Mouse (Mus musculus) heart, postnatal 0 days (tissue): ENCODE measurements around the gene Serpina5. TPM values are rescaled to one million over a fixed set of nuclear protein-coding genes. Genes with fewer than 3 reads are reported as not detected.

Experiments
- ATAC-seq: fragments of 200-750 bp; cut with Nextera tagmentation; 2 replicates; pipeline ENCODE4 v1.8.0; 2017; ENCODE audit warnings: low read depth, moderate number of reproducible peaks, moderate library complexity; ENCODE audit not compliant: insufficient read depth
- DNase-seq: peaks from one replicate; pipeline ENCODE4 v3.0.0-alpha.2; 2016; ENCODE audit warnings: low spot score
- H3K27ac ChIP-seq: fragments of 300-500 bp; sonication (generic); 2 replicates; pipeline ENCODE4 v1.5.1; 2014; ENCODE audit warnings: low read depth, mild to moderate bottlenecking
- H3K27me3 ChIP-seq: fragments of 300-500 bp; sonication (generic); 2 replicates; pipeline ENCODE4 v1.6.1; 2014; ENCODE audit warnings: low read length, mixed read lengths; ENCODE audit not compliant: control insufficient read depth, insufficient read depth
- H3K36me3 ChIP-seq: fragments of 300-500 bp; sonication (generic); replicated peaks from 2 replicates; pipeline ENCODE4 v1.6.1; 2014; ENCODE audit warnings: low read length, mixed read lengths; ENCODE audit not compliant: control insufficient read depth, insufficient read depth
- H3K4me1 ChIP-seq: fragments of 300-500 bp; sonication (generic); 2 replicates; pipeline ENCODE4 v1.6.1; 2014; ENCODE audit warnings: antibody characterized with exemption; ENCODE audit not compliant: control insufficient read depth, insufficient read depth
- H3K4me2 ChIP-seq: fragments of 300-500 bp; sonication (generic); 2 replicates; pipeline ENCODE4 v1.6.1; 2014; ENCODE audit warnings: low read depth, mild to moderate bottlenecking, low read length, moderate library complexity
- H3K4me3 ChIP-seq: fragments of 300-500 bp; sonication (generic); 2 replicates; pipeline ENCODE4 v1.5.1; 2014; ENCODE audit warnings: low read depth, low read length
- H3K9ac ChIP-seq: fragments of 300-500 bp; sonication (generic); replicated peaks from 2 replicates; pipeline ENCODE4 v1.6.1; 2014; ENCODE audit warnings: low read depth, low read length, mixed read lengths
- H3K9me3 ChIP-seq: fragments of 300-500 bp; sonication (generic); replicated peaks from 2 replicates; pipeline ENCODE4 v1.6.1; 2016; ENCODE audit warnings: low read length; ENCODE audit not compliant: control insufficient read depth
- CTCF ChIP-seq: IDR thresholded peaks from 2 replicates; pipeline ENCODE4 v1.5.1; 2016; ENCODE audit warnings: antibody characterized with exemption, control low read depth, low read depth
- EP300 ChIP-seq: IDR thresholded peaks from 2 replicates; pipeline ENCODE4 v1.6.1; 2016; ENCODE audit warnings: antibody characterized with exemption, low read depth
- WGBS: fragments of 180-500 bp; shearing (Covaris S2); extraction: QIAGEN DNeasy Blood & Tissue Kit; methylation state at CpG from one replicate; pipeline ENCODE4 v1.1.7; 2014; 5-methylcytosine and 5-hydroxymethylcytosine counted together
- polyA plus RNA-seq: library from polyadenylated mRNA; unstranded; fragments of >200 nt; fragmentation: Nextera tagmentation; extraction: Ambion mirVana; gene quantifications from 2 replicates; pipeline ENCODE4 v1.2.1, GENCODE M21; 2015
- total RNA-seq: library from RNA; depleted of rRNA; stranded (reverse); fragments of >200 nt; gene quantifications from 2 replicates; pipeline ENCODE4 v1.2.3, GENCODE M21; 2014; ENCODE audit warnings: low replicate concordance; rRNA removed

The Serpina5 gene
- total and polyA plus RNA-seq, 2 experiments from 2014 or later, result not detected

- no peak for TF ChIP-seq CTCF
- no peak for TF ChIP-seq EP300
- Histone ChIP-seq H3K36me3 (no peaks in the 10 kb centered on the region), H3K27me3 (no peaks in the 10 kb centered on the region), H3K4me2 (no peak overlapping the region), H3K9me3 (no peaks in the 10 kb centered on the region), H3K9ac (no peak overlapping the region), H3K4me1 (no peaks in the 10 kb centered on the region), H3K4me3 (no peak overlapping the region), H3K27ac (no peak overlapping the region)
- WGBS, result 23% methylated on average over 1 of the region's 1 CpGs
- DNase-seq (no peak), ATAC-seq (no peak)
Measured at GRCm38 (mm10) chr12:104143286-104143685, 42.4 kb downstream of the Serpina5 start.

GRCm38 (mm10) chr12:104145571-104145970 is 44.7 kb downstream of the Serpina5 start:
- 72% methylated on average over 2 of the region's 2 CpGs for WGBS
- H3K27me3 ChIP-seq, result no peaks in the 10 kb centered on the region
- no peak overlapping the region for H3K4me2 ChIP-seq
- H3K4me3 ChIP-seq, result no peak overlapping the region
- H3K9ac ChIP-seq, result no peak overlapping the region
- no peaks in the 10 kb centered on the region for H3K36me3 ChIP-seq
- H3K9me3 ChIP-seq, result no peaks in the 10 kb centered on the region
- ATAC-seq (no peak), DNase-seq (no peak)
- no peak overlapping the region for H3K27ac ChIP-seq
- no peaks in the 10 kb centered on the region for H3K4me1 ChIP-seq
- TF ChIP-seq CTCF (no peak), EP300 (no peak)

GRCm38 (mm10) chr12:104151989-104152388 is 51.1 kb downstream of the Serpina5 start:
- DNase-seq, result no peak
- Histone ChIP-seq H3K9me3 (no peaks in the 10 kb centered on the region), H3K36me3 (no peaks in the 10 kb centered on the region), H3K4me1 (no peaks in the 10 kb centered on the region), H3K27ac (no peak overlapping the region), H3K9ac (no peak overlapping the region), H3K4me2 (no peak overlapping the region), H3K4me3 (no peak overlapping the region), H3K27me3 (no peaks in the 10 kb centered on the region)
- TF ChIP-seq EP300 (no peak), CTCF (no peak)
- WGBS, result 54% methylated on average over 2 of the region's 2 CpGs
- no peak for ATAC-seq

GRCm38 (mm10) chr12:104153041-104153645 is 52.2 kb downstream of the Serpina5 start:
- no peak for ATAC-seq
- 61% methylated on average over 3 of the region's 3 CpGs for WGBS

GRCm38 (mm10) chr12:104153656-104154055 is 52.7 kb downstream of the Serpina5 start, which contains the start of gene Serpina3c:
Serpina3c (minus strand) TSS chr12:104153870.
- H3K9me3 ChIP-seq, result no peaks in the 10 kb centered on the region
- ATAC-seq (no peak), DNase-seq (no peak)
- no peaks in the 10 kb centered on the region for H3K4me1 ChIP-seq
- no peak within 1 kb of the TSS for H3K27ac ChIP-seq
- H3K27me3 ChIP-seq, result no peaks in the 10 kb centered on the region
- no peak within 1 kb of the TSS for H3K9ac ChIP-seq
- no peak within 1 kb of the TSS for H3K4me2 ChIP-seq
- no peak within 1 kb of the TSS for H3K4me3 ChIP-seq
- H3K36me3 ChIP-seq, result no peaks in the 10 kb centered on the region
- no peak for TF ChIP-seq EP300
- WGBS, result 80% methylated on average over 2 of the region's 2 CpGs

More at GRCm38 (mm10) chr12:104153041-104153645, 52.2 kb downstream of the Serpina5 start:
- Histone ChIP-seq H3K9ac (no peak overlapping the region), H3K4me1 (no peaks in the 10 kb centered on the region), H3K9me3 (no peaks in the 10 kb centered on the region), H3K36me3 (no peaks in the 10 kb centered on the region), H3K27me3 (no peaks in the 10 kb centered on the region), H3K4me2 (no peak overlapping the region), H3K27ac (no peak overlapping the region), H3K4me3 (no peak overlapping the region)
- no peak for DNase-seq
- TF ChIP-seq EP300 (no peak), CTCF (no peak)

Other genes with a start within 250 kb of the Serpina5 start
- gene Serpina1a, start 237.6 kb upstream of the Serpina5 start, total RNA-seq, result 0.88 and 7.1 TPM in 2 replicates
- gene Serpina1a, start 237.6 kb upstream of the Serpina5 start, polyA plus RNA-seq, result 0.08 TPM in 1 of 2 replicates, not detected in the other
- not detected in 2 replicates for gene Serpina1c, start 196.2 kb upstream of the Serpina5 start, total RNA-seq
- gene Serpina1c, start 196.2 kb upstream of the Serpina5 start, polyA plus RNA-seq, result not detected in 2 replicates
- 8.4 and 10.9 TPM in 2 replicates for gene Serpina1e, start 142.1 kb upstream of the Serpina5 start, total RNA-seq
- 0.14 and 0.34 TPM in 2 replicates for gene Serpina1e, start 142.1 kb upstream of the Serpina5 start, polyA plus RNA-seq
- not detected in 2 replicates for gene Serpina11, start 111.2 kb upstream of the Serpina5 start, total RNA-seq
- gene Serpina11, start 111.2 kb upstream of the Serpina5 start, polyA plus RNA-seq, result not detected in 2 replicates
- gene Serpina9, start 87.4 kb upstream of the Serpina5 start, total RNA-seq, result 0.08 TPM in 1 of 2 replicates, not detected in the other
- gene Serpina9, start 87.4 kb upstream of the Serpina5 start, polyA plus RNA-seq, result 0.11 and 0.14 TPM in 2 replicates
- gene Serpina12, start 56.7 kb upstream of the Serpina5 start, total RNA-seq, result not detected in 2 replicates
- not detected in 2 replicates for gene Serpina12, start 56.7 kb upstream of the Serpina5 start, polyA plus RNA-seq
- not detected in 2 replicates for gene Serpina3a, start 11.6 kb downstream of the Serpina5 start, total RNA-seq
- gene Serpina3a, start 11.6 kb downstream of the Serpina5 start, polyA plus RNA-seq, result not detected in 2 replicates
- not detected in 2 replicates for gene Serpina3b, start 26.9 kb downstream of the Serpina5 start, total RNA-seq
- not detected in 2 replicates for gene Serpina3b, start 26.9 kb downstream of the Serpina5 start, polyA plus RNA-seq
- gene Serpina3c, start 52.8 kb downstream of the Serpina5 start, total RNA-seq, result 0.84 TPM in 1 of 2 replicates, not detected in the other
- 0.07 and 0.11 TPM in 2 replicates for gene Serpina3c, start 52.8 kb downstream of the Serpina5 start, polyA plus RNA-seq
- not detected in 2 replicates for gene Serpina3f, start 113.4 kb downstream of the Serpina5 start, total RNA-seq
- 0.12 and 0.16 TPM in 2 replicates for gene Serpina3f, start 113.4 kb downstream of the Serpina5 start, polyA plus RNA-seq
- gene Serpina3g, start 135.1 kb downstream of the Serpina5 start, total RNA-seq, result 6.9 and 12.6 TPM in 2 replicates
- gene Serpina3g, start 135.1 kb downstream of the Serpina5 start, polyA plus RNA-seq, result 3.3 and 3.4 TPM in 2 replicates
- gene Serpina3i, start 162.0 kb downstream of the Serpina5 start, total RNA-seq, result not detected in 2 replicates
- 0.19 TPM in 1 of 2 replicates, not detected in the other for gene Serpina3i, start 162.0 kb downstream of the Serpina5 start, polyA plus RNA-seq
- not detected in 2 replicates for gene Serpina3j, start 213.4 kb downstream of the Serpina5 start, total RNA-seq
- gene Serpina3j, start 213.4 kb downstream of the Serpina5 start, polyA plus RNA-seq, result not detected in 2 replicates
- not detected in 2 replicates for gene Serpina3k, start 237.4 kb downstream of the Serpina5 start, total RNA-seq
- 0.05 TPM in 1 of 2 replicates, not detected in the other for gene Serpina3k, start 237.4 kb downstream of the Serpina5 start, polyA plus RNA-seq
- 1.4 TPM in 1 of 2 replicates, not detected in the other for gene Serpina3m, start 237.4 kb downstream of the Serpina5 start, total RNA-seq
- gene Serpina3m, start 237.4 kb downstream of the Serpina5 start, polyA plus RNA-seq, result not detected in 2 replicates